Mouse (Mus musculus) MEL (cell line): ENCODE data around the gene Mtif2. TPM values are rescaled to one million over a fixed set of nuclear protein-coding genes. Genes with fewer than 3 reads are reported as not detected.

Source experiments
- DNase-seq: peaks from one replicate; pipeline ENCODE4 v3.0.0; 2011; ENCODE audit warnings: low read depth, low spot score
- H3K27ac ChIP-seq: 2 replicates; pipeline ENCODE4 v1.5.1; 2012; ENCODE audit warnings: low read depth, mild to moderate bottlenecking, control low read depth, low read length, moderate library complexity; ENCODE audit not compliant: control insufficient read depth
- H3K27me3 ChIP-seq, 2 experiments: fragments of 150-350 bp in 1 of 2; sonication (generic) in 1 of 2; 2 replicates each; pipeline ENCODE4 v1.6.1; 2012; ENCODE audit warnings: low read length in 2 of 2, mild to moderate bottlenecking in 2 of 2, improper control_type of control experiment in 1 of 2, moderate library complexity in 1 of 2; ENCODE audit not compliant: insufficient read depth in 2 of 2, control insufficient read depth in 1 of 2
- H3K36me3 ChIP-seq, 2 experiments: 2 replicates each; pipeline ENCODE4 v1.6.1; 2012 to 2014; ENCODE audit warnings: low read length in 2 of 2, improper control_type of control experiment in 1 of 2, inconsistent platforms in 1 of 2, mild to moderate bottlenecking in 1 of 2; ENCODE audit not compliant: insufficient read depth in 2 of 2, control insufficient read depth in 1 of 2
- H3K4me1 ChIP-seq, 2 experiments: fragments of 150-350 bp in 1 of 2; sonication (generic) in 1 of 2; 2 replicates each; pipeline ENCODE4 v1.6.1; 2012; ENCODE audit warnings: low read length in 2 of 2, improper control_type of control experiment in 1 of 2, mild to moderate bottlenecking in 1 of 2; ENCODE audit not compliant: insufficient read depth in 2 of 2, control insufficient read depth in 1 of 2
- H3K4me3 ChIP-seq, 2 experiments: fragments of 150-350 bp in 1 of 2; sonication (generic) in 1 of 2; 2 replicates each; pipeline ENCODE4 v1.5.1; 2012; ENCODE audit warnings: low read depth in 2 of 2, low read length in 2 of 2, mild to moderate bottlenecking in 2 of 2, moderate library complexity in 2 of 2, control low read depth in 1 of 2, improper control_type of control experiment in 1 of 2; ENCODE audit not compliant: control insufficient read depth in 1 of 2, insufficient read depth in 1 of 2
- H3K79me2 ChIP-seq: 2 replicates; pipeline ENCODE4 v1.6.1; 2012; ENCODE audit warnings: mild to moderate bottlenecking, low read length, moderate library complexity; ENCODE audit not compliant: control insufficient read depth, poor library complexity, insufficient read depth
- H3K9ac ChIP-seq: 2 replicates; pipeline ENCODE4 v1.6.1; 2012; ENCODE audit warnings: low read depth, mild to moderate bottlenecking, control low read depth, low read length, moderate library complexity; ENCODE audit not compliant: control insufficient read depth, poor library complexity, severe bottlenecking
- H3K9me3 ChIP-seq: fragments of 150-350 bp; sonication (generic); replicated peaks from 2 replicates; pipeline ENCODE4 v1.6.1; 2012; ENCODE audit warnings: mild to moderate bottlenecking, low read length, improper control_type of control experiment, moderate library complexity; ENCODE audit not compliant: insufficient read depth
- BHLHE40 ChIP-seq: IDR thresholded peaks from 2 replicates; pipeline ENCODE4 v1.6.1; 2012; ENCODE audit warnings: low read depth, mild to moderate bottlenecking, inconsistent platforms, low read length, improper control_type of control experiment, borderline replicate concordance
- CHD1 ChIP-seq: IDR thresholded peaks from 2 replicates; pipeline ENCODE4 v1.6.1; 2012; ENCODE audit warnings: low read depth, mild to moderate bottlenecking, inconsistent platforms, low read length, improper control_type of control experiment
- CHD2 ChIP-seq: IDR thresholded peaks from 2 replicates; pipeline ENCODE4 v1.6.1; 2011; ENCODE audit warnings: low read length, improper control_type of control experiment
- CTCF ChIP-seq, 3 experiments: IDR thresholded peaks in 2 of 3; conservative IDR thresholded peaks in 1 of 3; 2 replicates each; pipeline ENCODE4 v1.5.1; 2011 to 2012; ENCODE audit warnings: low read length in 3 of 3, low read depth in 2 of 3, mild to moderate bottlenecking in 2 of 3, improper control_type of control experiment in 1 of 3, inconsistent platforms in 1 of 3, mixed read lengths in 1 of 3, moderate library complexity in 1 of 3; ENCODE audit not compliant: control insufficient read depth in 1 of 3, insufficient read depth in 1 of 3, poor library complexity in 1 of 3, severe bottlenecking in 1 of 3
- ELF1 ChIP-seq: IDR thresholded peaks from 2 replicates; pipeline ENCODE4 v1.6.1; 2014; ENCODE audit warnings: low read depth, mild to moderate bottlenecking, inconsistent platforms, low read length, improper control_type of control experiment, moderate library complexity
- ETS1 ChIP-seq: IDR thresholded peaks from 2 replicates; pipeline ENCODE4 v1.6.1; 2012; ENCODE audit warnings: low read depth, mild to moderate bottlenecking, inconsistent platforms, low read length, improper control_type of control experiment, moderate library complexity
- GABPA ChIP-seq: IDR thresholded peaks from 2 replicates; pipeline ENCODE4 v1.6.1; 2012; ENCODE audit warnings: low read depth, mild to moderate bottlenecking, inconsistent platforms, low read length, improper control_type of control experiment, moderate library complexity
- HCFC1 ChIP-seq: IDR thresholded peaks from 2 replicates; pipeline ENCODE4 v1.6.1; 2012; ENCODE audit warnings: low read depth, mild to moderate bottlenecking, inconsistent platforms, low read length, improper control_type of control experiment, moderate library complexity
- JUND ChIP-seq: IDR thresholded peaks from 2 replicates; pipeline ENCODE4 v1.6.1; 2011; ENCODE audit warnings: low read depth, mild to moderate bottlenecking, improper control_type of control experiment, low read length
- KAT2A ChIP-seq: conservative IDR thresholded peaks from 2 replicates; pipeline ENCODE4 v1.6.1; 2012; ENCODE audit warnings: low read depth, low read length, improper control_type of control experiment, inconsistent platforms
- MAFK ChIP-seq: IDR thresholded peaks from 2 replicates; pipeline ENCODE4 v1.6.1; 2011; ENCODE audit warnings: low read depth, mild to moderate bottlenecking, low read length, improper control_type of control experiment, borderline replicate concordance
- MAX ChIP-seq: IDR thresholded peaks from 2 replicates; pipeline ENCODE4 v1.6.1; 2011; ENCODE audit warnings: low read length, improper control_type of control experiment
- MAZ ChIP-seq: IDR thresholded peaks from 2 replicates; pipeline ENCODE4 v1.6.1; 2012; ENCODE audit warnings: low read depth, mild to moderate bottlenecking, inconsistent platforms, low read length, improper control_type of control experiment
- MEF2A ChIP-seq: IDR thresholded peaks from 2 replicates; pipeline ENCODE4 v1.6.1; 2014; ENCODE audit warnings: low read depth, mild to moderate bottlenecking, inconsistent platforms, low read length, improper control_type of control experiment; ENCODE audit not compliant: poor library complexity, insufficient replicate concordance, severe bottlenecking; ENCODE audit errors: extremely low read depth
- MXI1 ChIP-seq: IDR thresholded peaks from 2 replicates; pipeline ENCODE4 v1.6.1; 2011; ENCODE audit warnings: mild to moderate bottlenecking, low read depth, low read length, improper control_type of control experiment
- MYB ChIP-seq: IDR thresholded peaks from 2 replicates; pipeline ENCODE4 v1.6.1; 2011; ENCODE audit warnings: mild to moderate bottlenecking, low read depth, low read length, improper control_type of control experiment
- NELFE ChIP-seq: IDR thresholded peaks from 2 replicates; pipeline ENCODE4 v1.6.1; 2011; ENCODE audit warnings: low read depth, low read length, improper control_type of control experiment
- NRF1 ChIP-seq: IDR thresholded peaks from 2 replicates; pipeline ENCODE4 v1.6.1; 2014; ENCODE audit warnings: low read depth, mild to moderate bottlenecking, inconsistent platforms, low read length, improper control_type of control experiment, moderate library complexity; ENCODE audit not compliant: poor library complexity, insufficient read depth, severe bottlenecking
- POLR2A ChIP-seq, 2 experiments: IDR thresholded peaks; 2 replicates each; pipeline ENCODE4 v1.6.1; 2011 to 2012; ENCODE audit warnings: low read length in 2 of 2, mild to moderate bottlenecking in 2 of 2, control low read depth in 1 of 2, improper control_type of control experiment in 1 of 2, low read depth in 1 of 2, moderate library complexity in 1 of 2; ENCODE audit not compliant: control insufficient read depth in 1 of 2, insufficient read depth in 1 of 2, poor library complexity in 1 of 2
- RAD21 ChIP-seq: IDR thresholded peaks from 2 replicates; pipeline ENCODE4 v1.6.1; 2011; ENCODE audit warnings: mild to moderate bottlenecking, low read depth, low read length, improper control_type of control experiment
- SIN3A ChIP-seq: IDR thresholded peaks from 2 replicates; pipeline ENCODE4 v1.6.1; 2012; ENCODE audit warnings: low read length, improper control_type of control experiment, inconsistent platforms
- SMC3 ChIP-seq: IDR thresholded peaks from 2 replicates; pipeline ENCODE4 v1.6.1; 2011; ENCODE audit warnings: low read depth, low read length, improper control_type of control experiment
- TBP ChIP-seq: IDR thresholded peaks from 2 replicates; pipeline ENCODE4 v1.8.0; 2011; ENCODE audit warnings: low read depth, low read length, improper control_type of control experiment
- UBTF ChIP-seq: IDR thresholded peaks from 2 replicates; pipeline ENCODE4 v1.6.1; 2012; ENCODE audit warnings: low read depth, mild to moderate bottlenecking, inconsistent platforms, low read length, improper control_type of control experiment, moderate library complexity, borderline replicate concordance; ENCODE audit not compliant: insufficient read depth
- USF2 ChIP-seq, 2 experiments: IDR thresholded peaks; 2 replicates each; pipeline ENCODE4 v1.6.1; 2011 to 2012; ENCODE audit warnings: improper control_type of control experiment in 2 of 2, low read length in 2 of 2, borderline replicate concordance in 1 of 2, inconsistent platforms in 1 of 2, low read depth in 1 of 2, mild to moderate bottlenecking in 1 of 2; ENCODE audit not compliant: insufficient read depth in 1 of 2
- ZC3H11A ChIP-seq: IDR thresholded peaks from 2 replicates; pipeline ENCODE4 v1.6.1; 2012; ENCODE audit warnings: low read depth, mild to moderate bottlenecking, inconsistent platforms, low read length, improper control_type of control experiment
- ZMIZ1 ChIP-seq: IDR thresholded peaks from 2 replicates; pipeline ENCODE4 v1.6.1; 2012; ENCODE audit warnings: low read depth, mild to moderate bottlenecking, inconsistent platforms, low read length, improper control_type of control experiment, moderate library complexity
- ZNF384 ChIP-seq: IDR thresholded peaks from 2 replicates; pipeline ENCODE4 v1.6.1; 2012; ENCODE audit warnings: low read depth, mild to moderate bottlenecking, inconsistent platforms, low read length, improper control_type of control experiment
- polyA plus RNA-seq, 2 experiments: library from polyadenylated mRNA; stranded (reverse) in 1 of 2; unstranded in 1 of 2; fragments of >175 nt in 1 of 2; fragments of >200 nt in 1 of 2; gene quantifications; 2 replicates each; pipeline versions ENCODE4 v1.2.1 to v1.2.4; 2012; ENCODE audit warnings: low replicate concordance in 2 of 2, low read depth in 1 of 2; ENCODE audit not compliant: insufficient read length in 2 of 2, insufficient read depth in 1 of 2, missing spikeins in 1 of 2
- total RNA-seq: library from RNA; depleted of rRNA; stranded (reverse); fragments of 300-350 nt; gene quantifications from 2 replicates; pipeline ENCODE4 v1.2.3, GENCODE M21; 2012

The Mtif2 gene
- total and polyA plus RNA-seq, 3 experiments, result 22.5 to 161 (median 32.7) TPM

- TF ChIP-seq SIN3A (0 out of 2 replicates have a peak, but pooled peaks have one; percentile 27), ZC3H11A (no peak), TBP (no peak), NRF1 (no peak), ETS1 (peak; percentile 87), SMC3 (no peak), CTCF (IDR thresholded peaks at IDR 0.05 in 2 of 3, conservative IDR thresholded peaks at IDR 0.05 in 1 of 3; ENCODE audit: control insufficient read depth in 1 of 3, insufficient read depth in 1 of 3, low read depth in 2 of 3, low read length in 3 of 3, poor library complexity in 1 of 3, severe bottlenecking in 1 of 3) (no peak), MXI1 (peak; percentile 37; the same call in 1 of the 2 replicates), HCFC1 (no peak), JUND (no peak), UBTF (no peak), USF2 (IDR thresholded peaks at IDR 0.05; ENCODE audit: borderline replicate concordance in 1 of 2, insufficient read depth in 1 of 2, low read depth in 1 of 2, low read length in 2 of 2) (no peak), MEF2A (no peak)
These were observed 22.0 kb upstream of the Mtif2 start (continued) for GRCm38 (mm10) chr11:29503948-29504893.

- Histone ChIP-seq H3K9ac (peak overlapping the region; percentile 43), H3K9me3 (no peaks in the 10 kb centered on the region), H3K27me3 (no peaks in the 10 kb centered on the region), H3K4me1 (peaks cover 18 to 36% of the 10 kb centered on the region in 2 experiments), H3K36me3 (peaks cover 0 to 35% of the 10 kb centered on the region in 2 experiments; a peak in 2 of 4 replicates), H3K4me3 (peak overlapping the region in 1 of 2 experiments; percentile 11; a peak in 1 of 4 replicates), H3K27ac (peak overlapping the region; percentile 98), H3K79me2 (no peaks in the 10 kb centered on the region)
- peak; percentile 75 for DNase-seq
- TF ChIP-seq MAZ, result no peak
- no peak for TF ChIP-seq POLR2A (IDR thresholded peaks at IDR 0.05; ENCODE audit: control insufficient read depth in 1 of 2, insufficient read depth in 1 of 2, low read depth in 1 of 2, low read length in 2 of 2, poor library complexity in 1 of 2)
- no peak for TF ChIP-seq SMC3
- TF ChIP-seq ZC3H11A, result no peak
- no peak; the same call in 1 of the 2 replicates for TF ChIP-seq MAX
- TF ChIP-seq NELFE, result no peak
- 0 out of 2 replicates have a peak, but pooled peaks have one; percentile 3 for TF ChIP-seq HCFC1
- no peak for TF ChIP-seq ELF1
- no peak for TF ChIP-seq ZMIZ1
- no peak for TF ChIP-seq KAT2A
- peak; percentile 60 for TF ChIP-seq SIN3A
- TF ChIP-seq TBP, result no peak
- TF ChIP-seq GABPA, result no peak
- TF ChIP-seq MAFK, result no peak
- no peak for TF ChIP-seq BHLHE40
- no peak for TF ChIP-seq CTCF (IDR thresholded peaks at IDR 0.05 in 2 of 3, conservative IDR thresholded peaks at IDR 0.05 in 1 of 3; ENCODE audit: control insufficient read depth in 1 of 3, insufficient read depth in 1 of 3, low read depth in 2 of 3, low read length in 3 of 3, poor library complexity in 1 of 3, severe bottlenecking in 1 of 3)
- 0 out of 2 replicates have a peak, but pooled peaks have one; percentile 30 for TF ChIP-seq CHD1
- TF ChIP-seq RAD21, result no peak
- TF ChIP-seq MYB, result peak; percentile 14; the same call in 1 of the 2 replicates
- no peak for TF ChIP-seq CHD2
- TF ChIP-seq ZNF384, result peak; percentile 87
- TF ChIP-seq MXI1, result no peak; the same call in 1 of the 2 replicates
- TF ChIP-seq ETS1, result peak; percentile 68; the same call in 1 of the 2 replicates
- no peak for TF ChIP-seq UBTF
These were observed 21.1 kb upstream of the Mtif2 start for GRCm38 (mm10) chr11:29504899-29505625.
